Mouse (Mus musculus) lung, postnatal 0 days (tissue): ENCODE data around the gene Scml4.

Experiments
- CTCF ChIP-seq: IDR thresholded peaks from 2 replicates; pipeline ENCODE4 v1.5.1; 2016; ENCODE audit warnings: antibody characterized with exemption, mild to moderate bottlenecking
- EP300 ChIP-seq: IDR thresholded peaks from 2 replicates; pipeline ENCODE4 v1.6.1; 2016; ENCODE audit warnings: antibody characterized with exemption, mild to moderate bottlenecking, control low read depth

GRCm38 (mm10) chr10:42962655-42963054, 102.5 kb downstream of the Scml4 start:
- TF ChIP-seq CTCF (no peak), EP300 (no peak)
